Mouse (Mus musculus) embryo, embryonic 9.5 days (tissue): ENCODE measurements around the gene Iqcn.
A peak's percentile ranks its signal among the peaks of the same experiment; 100 is the strongest.

Experiments
- DNase-seq: peaks from one replicate; pipeline ENCODE4 v3.0.0-alpha.2; 2017; ENCODE audit errors: extremely low spot score

The Iqcn gene

GRCm38 (mm10) chr8:70730956-70731355 is 27.7 kb downstream of the Iqcn start:
- no peak for DNase-seq

GRCm38 (mm10) chr8:70737705-70738104 is 34.4 kb downstream of the Iqcn start:
- DNase-seq, result no peak

- DNase-seq, result no peak
Observed at GRCm38 (mm10) chr8:70738211-70738610, 35.0 kb downstream of the Iqcn start.

GRCm38 (mm10) chr8:70741661-70742060 is 38.4 kb downstream of the Iqcn start:
- no peak for DNase-seq

GRCm38 (mm10) chr8:70742176-70742575 is 38.9 kb downstream of the Iqcn start:
- DNase-seq, result no peak

- peak; percentile 36 for DNase-seq
Observed at GRCm38 (mm10) chr8:70742981-70743655, 39.9 kb downstream of the Iqcn start.

GRCm38 (mm10) chr8:70743656-70744590 is 40.7 kb downstream of the Iqcn start:
- peak; percentile 54 for DNase-seq

GRCm38 (mm10) chr8:70744806-70745205 is 41.5 kb downstream of the Iqcn start:
- DNase-seq, result no peak

- no peak for DNase-seq
Observed at GRCm38 (mm10) chr8:70745691-70746220, 42.5 kb downstream of the Iqcn start.

GRCm38 (mm10) chr8:70746676-70747075 is 43.4 kb downstream of the Iqcn start:
- no peak for DNase-seq

- no peak for DNase-seq
Observed at GRCm38 (mm10) chr8:70747211-70747890, 44.1 kb downstream of the Iqcn start.

- no peak for DNase-seq
Observed at GRCm38 (mm10) chr8:70748246-70749096, 45.2 kb downstream of the Iqcn start.

- no peak for DNase-seq
Observed at GRCm38 (mm10) chr8:70749097-70749674, 45.9 kb downstream of the Iqcn start.

GRCm38 (mm10) chr8:70750128-70750680 is 46.9 kb downstream of the Iqcn start:
- no peak for DNase-seq

GRCm38 (mm10) chr8:70752000-70752764 is 48.9 kb downstream of the Iqcn start:
- peak; percentile 57 for DNase-seq

GRCm38 (mm10) chr8:70753151-70753550 is 49.9 kb downstream of the Iqcn start:
- DNase-seq, result peak; percentile 42

GRCm38 (mm10) chr8:70754043-70754870 is 51.0 kb downstream of the Iqcn start, which contains the start of gene Rab3a:
Rab3a (plus strand) TSS chr8:70754679.
- DNase-seq, result peak; percentile 94

- no peak for DNase-seq
Observed at GRCm38 (mm10) chr8:70754871-70755660, 51.8 kb downstream of the Iqcn start.
